Mouse (Mus musculus) liver, embryonic 11.5 days (tissue): ENCODE data around the gene Tapt1. TPM values are rescaled to one million over a fixed set of nuclear protein-coding genes. Genes with fewer than 3 reads are reported as not detected.
"Not testable (repeated sequence)": the region's sequence is repeated elsewhere in the genome, so short reads cannot be mapped to it uniquely, and the experiment has no call there.

Experiments used
- ATAC-seq: fragments of 200-750 bp; cut with Nextera tagmentation; replicated peaks from 2 replicates; pipeline ENCODE4 v1.8.0; 2017; ENCODE audit warnings: moderate number of reproducible peaks, mild to moderate bottlenecking, moderate TSS enrichment, moderate library complexity; ENCODE audit not compliant: low FRiP score
- DNase-seq: peaks from one replicate; pipeline ENCODE4 v3.0.0-alpha.2; 2017; ENCODE audit warnings: low spot score
- H3K27ac ChIP-seq: fragments of 300-500 bp; sonication (generic); 2 replicates; pipeline ENCODE4 v1.5.1; 2014; ENCODE audit warnings: mild to moderate bottlenecking, low read depth, low read length, control low read depth
- H3K27me3 ChIP-seq: fragments of 300-500 bp; sonication (generic); replicated peaks from 2 replicates; pipeline ENCODE4 v1.6.1; 2014; ENCODE audit warnings: low read length, mixed read lengths; ENCODE audit not compliant: control insufficient read depth, insufficient read depth
- H3K36me3 ChIP-seq: fragments of 300-500 bp; sonication (generic); 2 replicates; pipeline ENCODE4 v1.6.1; 2014; ENCODE audit warnings: mild to moderate bottlenecking, low read length, moderate library complexity, mixed read lengths; ENCODE audit not compliant: control insufficient read depth, insufficient read depth
- H3K4me1 ChIP-seq: fragments of 300-500 bp; sonication (generic); replicated peaks from 2 replicates; pipeline ENCODE4 v1.6.1; 2014; ENCODE audit warnings: low read length, mixed read lengths; ENCODE audit not compliant: control insufficient read depth, insufficient read depth
- H3K4me2 ChIP-seq: fragments of 300-500 bp; sonication (generic); 2 replicates; pipeline ENCODE4 v1.6.1; 2014; ENCODE audit warnings: mild to moderate bottlenecking, control low read depth, moderate library complexity
- H3K4me3 ChIP-seq: fragments of 300-500 bp; sonication (generic); 2 replicates; pipeline ENCODE4 v1.5.1; 2014; ENCODE audit warnings: low read depth, low read length, control low read depth
- H3K9ac ChIP-seq: fragments of 300-500 bp; sonication (generic); 2 replicates; pipeline ENCODE4 v1.6.1; 2014; ENCODE audit warnings: low read depth, low read length, control low read depth
- H3K9me3 ChIP-seq: fragments of 300-500 bp; sonication (generic); 2 replicates; pipeline ENCODE4 v1.6.1; 2016; ENCODE audit warnings: low read length, inconsistent platforms, mixed read lengths; ENCODE audit not compliant: control insufficient read depth
- WGBS: fragments of 180-500 bp; shearing (Covaris S2); extraction: QIAGEN DNeasy Blood & Tissue Kit; methylation state at CpG from one replicate; pipeline ENCODE4 v1.1.7; 2014; 5-methylcytosine and 5-hydroxymethylcytosine counted together
- polyA plus RNA-seq: library from polyadenylated mRNA; unstranded; fragments of >200 nt; fragmentation: Nextera tagmentation; extraction: Ambion mirVana; gene quantifications from 2 replicates; pipeline ENCODE4 v1.2.1, GENCODE M21; 2014

Gene Tapt1
- polyA plus RNA-seq, 1 experiment from 2014 or later: 49.7 TPM

- Histone ChIP-seq H3K4me2 (no peak overlapping the region), H3K27ac (no peak overlapping the region), H3K4me1 (peaks cover 3% of the 10 kb centered on the region; the same call in 1 of the 2 replicates), H3K9me3 (peaks cover 8% of the 10 kb centered on the region), H3K36me3 (no peaks in the 10 kb centered on the region), H3K27me3 (no peaks in the 10 kb centered on the region), H3K9ac (no peak overlapping the region), H3K4me3 (no peak overlapping the region)
- DNase-seq (no peak), ATAC-seq (no peak)
- WGBS: 58% methylated on average over 1 of the region's 1 CpGs
These were observed 73.4 kb downstream of the Tapt1 start for GRCm38 (mm10) chr5:44153050-44153449.

- H3K4me3 ChIP-seq: no peak overlapping the region
- peak; percentile 66 for ATAC-seq
- H3K27me3 ChIP-seq: no peaks in the 10 kb centered on the region
- H3K36me3 ChIP-seq: no peaks in the 10 kb centered on the region
- WGBS: 77% methylated on average over 4 of the region's 4 CpGs
- DNase-seq: no peak
- H3K4me1 ChIP-seq: peaks cover 3% of the 10 kb centered on the region; the same call in 1 of the 2 replicates
- H3K27ac ChIP-seq: no peak overlapping the region
- no peak overlapping the region for H3K4me2 ChIP-seq
- H3K9me3 ChIP-seq: peaks cover 8% of the 10 kb centered on the region
- H3K9ac ChIP-seq: no peak overlapping the region
These were observed 74.9 kb downstream of the Tapt1 start for GRCm38 (mm10) chr5:44151327-44152051.

DNA sequence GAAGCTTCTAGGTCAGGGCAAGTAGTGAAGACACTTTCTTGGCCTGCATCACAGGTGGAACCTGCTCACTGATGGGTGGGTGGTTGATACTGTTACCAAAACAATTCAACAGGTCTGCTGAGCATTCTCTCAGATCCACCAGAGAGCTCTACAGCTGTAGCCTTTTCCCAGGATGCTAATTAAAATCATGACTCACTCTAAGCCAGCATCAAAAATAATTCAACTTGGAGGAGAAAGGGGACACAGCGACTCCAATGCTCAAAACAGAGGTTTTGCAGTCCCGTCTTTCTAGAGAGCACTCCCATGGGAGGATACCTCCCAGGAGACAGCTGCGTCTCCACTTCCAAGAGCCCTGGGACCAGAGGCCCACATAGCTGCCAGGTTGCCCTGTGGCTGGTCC, 78.7 kb downstream of the Tapt1 start:
- 78% methylated on average over 3 of the region's 3 CpGs for WGBS
- no peak for ATAC-seq
- no peak overlapping the region for H3K4me2 ChIP-seq
- H3K27ac ChIP-seq: no peak overlapping the region
- H3K9me3 ChIP-seq: peaks cover 8% of the 10 kb centered on the region
- H3K36me3 ChIP-seq: no peaks in the 10 kb centered on the region
- no peak overlapping the region for H3K9ac ChIP-seq
- no peaks in the 10 kb centered on the region; the same call in 1 of the 2 replicates for H3K27me3 ChIP-seq
- peaks cover 3% of the 10 kb centered on the region; the same call in 1 of the 2 replicates for H3K4me1 ChIP-seq
- no peak for DNase-seq
- H3K4me3 ChIP-seq: no peak overlapping the region

DNA sequence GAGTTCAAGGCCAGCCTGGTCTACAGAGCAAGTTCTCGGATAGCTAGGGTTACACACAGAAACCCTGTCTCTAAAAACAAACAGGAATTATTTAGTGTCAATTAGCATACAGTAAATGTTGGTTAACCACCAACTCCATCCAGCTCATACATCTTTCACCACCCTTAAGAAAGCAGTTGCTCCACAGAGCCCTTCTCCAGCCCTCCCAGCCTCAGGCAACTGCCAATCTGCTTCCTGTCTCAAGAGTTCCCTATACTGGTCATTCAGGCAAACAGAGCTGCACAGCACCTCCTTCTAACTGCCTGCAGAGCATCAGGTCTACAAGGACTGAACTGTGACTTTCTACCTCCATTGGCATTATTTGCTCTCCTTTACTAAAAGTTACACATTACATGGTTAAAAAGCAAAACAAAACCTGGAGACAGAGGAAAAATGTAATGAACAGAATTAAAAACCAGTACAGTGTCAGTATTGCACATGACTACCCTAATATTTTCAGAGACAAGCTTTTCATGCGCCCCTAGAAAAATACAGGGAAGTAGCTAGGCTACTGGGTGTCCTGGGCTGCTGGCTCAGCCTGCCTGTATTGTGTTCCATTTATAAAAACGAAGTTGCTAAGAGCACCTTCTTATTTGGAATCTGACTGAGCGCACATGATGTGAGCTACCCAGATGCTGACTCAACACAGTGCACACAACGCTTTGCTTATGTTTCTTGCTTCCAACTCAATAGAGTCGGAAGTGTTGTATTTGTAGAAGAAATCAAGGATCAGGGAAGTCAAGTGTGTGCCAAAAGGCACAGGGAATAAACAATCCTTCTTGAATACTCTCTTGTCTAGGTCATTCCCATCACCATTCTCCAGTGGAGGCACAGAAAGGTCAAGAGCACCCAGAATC, 79.7 kb downstream of the Tapt1 start:
- 76% methylated on average over 6 of the region's 6 CpGs for WGBS
- Histone ChIP-seq H3K9me3 (peaks cover 8% of the 10 kb centered on the region), H3K27ac (no peak overlapping the region), H3K36me3 (no peaks in the 10 kb centered on the region), H3K4me2 (no peak overlapping the region), H3K9ac (no peak overlapping the region), H3K4me3 (no peak overlapping the region), H3K4me1 (peaks cover under 1% of the 10 kb centered on the region; the same call in 1 of the 2 replicates), H3K27me3 (no peaks in the 10 kb centered on the region; the same call in 1 of the 2 replicates)
- ATAC-seq: no peak
- DNase-seq: no peak

DNA sequence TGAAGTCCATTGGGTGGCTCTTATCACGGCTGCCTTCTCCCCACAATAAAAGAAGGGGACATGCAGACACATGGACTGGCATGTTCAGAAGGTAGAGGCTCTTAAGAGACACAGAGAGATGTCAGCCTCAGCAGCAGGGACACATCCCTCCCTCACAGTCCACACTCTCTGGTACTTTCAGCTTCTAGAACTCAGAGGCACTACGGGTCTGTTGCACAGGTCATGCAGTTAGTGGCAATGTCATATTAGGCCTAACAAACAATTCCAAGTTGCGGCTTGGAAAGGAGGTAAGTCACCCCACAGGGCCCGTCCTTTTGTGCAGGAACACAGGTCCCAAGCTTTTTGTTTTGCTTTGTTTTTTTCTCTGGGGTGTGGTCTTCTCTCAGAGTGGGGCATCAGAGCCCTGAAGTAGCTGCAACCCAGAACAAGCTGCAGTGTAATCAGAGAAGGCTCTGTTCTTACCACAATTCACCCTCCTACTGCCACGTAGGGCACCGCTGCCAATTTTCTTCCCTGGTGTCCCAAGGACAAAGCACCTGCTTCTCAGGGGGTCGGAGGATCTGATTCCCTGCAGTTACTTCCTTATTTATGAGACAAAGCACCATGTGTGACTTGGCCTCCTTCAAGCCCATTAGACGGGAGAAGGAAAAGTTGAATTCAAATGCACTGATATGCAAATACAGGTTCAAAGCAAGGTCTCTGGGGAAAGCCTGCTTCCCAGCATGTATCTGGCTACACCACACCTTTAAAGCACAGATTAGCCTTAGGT, 82.8 kb downstream of the Tapt1 start:
- Histone ChIP-seq H3K4me2 (no peak overlapping the region), H3K36me3 (no peaks in the 10 kb centered on the region), H3K4me3 (no peak overlapping the region), H3K9ac (no peak overlapping the region), H3K9me3 (no peaks in the 10 kb centered on the region), H3K27ac (no peak overlapping the region), H3K27me3 (no peaks in the 10 kb centered on the region; the same call in 1 of the 2 replicates), H3K4me1 (no peaks in the 10 kb centered on the region)
- DNase-seq: no peak
- ATAC-seq: no peak
- 53% methylated on average over 8 of the region's 8 CpGs for WGBS

DNA sequence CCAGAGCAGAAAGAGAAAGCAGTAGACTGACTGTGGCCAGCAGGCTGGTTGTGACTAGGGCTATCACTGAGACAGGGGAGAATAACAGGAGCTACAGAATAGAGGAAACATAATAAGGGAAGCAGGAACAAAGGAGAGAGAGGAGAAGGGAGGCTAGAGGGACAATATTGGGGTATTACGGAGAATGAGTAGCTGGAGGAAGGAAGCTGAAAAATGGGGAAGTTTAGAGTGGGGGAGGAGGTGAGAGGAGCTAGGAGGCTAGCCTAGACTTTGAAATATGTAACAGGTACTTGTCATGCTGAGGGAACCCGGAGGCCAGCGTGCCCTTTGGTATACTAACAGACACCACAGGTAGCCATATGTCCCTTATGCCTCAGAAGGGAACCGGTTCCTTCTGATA, 98.9 kb downstream of the Tapt1 start:
- Histone ChIP-seq H3K27me3 (no peaks in the 10 kb centered on the region), H3K4me1 (no peaks in the 10 kb centered on the region), H3K4me3 (no peak overlapping the region), H3K27ac (no peak overlapping the region), H3K4me2 (no peak overlapping the region), H3K36me3 (no peaks in the 10 kb centered on the region), H3K9me3 (no peaks in the 10 kb centered on the region), H3K9ac (no peak overlapping the region)
- WGBS: 63% methylated on average over 4 of the region's 4 CpGs
- no peak for ATAC-seq
- DNase-seq: no peak

DNA sequence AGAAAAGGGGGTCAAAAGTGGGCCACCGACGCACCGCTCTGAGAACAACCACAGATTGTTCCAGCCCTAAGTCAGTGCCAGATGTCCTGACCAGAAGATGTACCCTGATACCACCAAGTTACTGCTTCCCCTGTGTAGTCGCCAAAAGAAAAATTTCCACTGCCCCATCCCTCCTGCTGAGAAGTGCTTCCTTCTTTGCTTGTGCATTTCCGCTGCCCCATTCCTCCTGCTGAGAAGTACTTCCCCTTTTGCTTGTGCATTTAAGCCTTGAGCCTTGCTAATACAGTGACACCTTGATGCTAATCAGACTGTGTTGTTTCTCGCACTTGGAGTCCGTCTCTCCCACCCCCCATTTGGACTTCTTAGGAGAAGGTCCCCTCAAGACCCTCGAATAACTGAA, 99.9 kb downstream of the Tapt1 start:
- not testable (repeated sequence) for H3K36me3 ChIP-seq, H3K4me1 ChIP-seq, DNase-seq, H3K27ac ChIP-seq, H3K9me3 ChIP-seq, H3K27me3 ChIP-seq, ATAC-seq, H3K9ac ChIP-seq, H3K4me3 ChIP-seq, H3K4me2 ChIP-seq
- WGBS: 88% methylated on average over 8 of the region's 8 CpGs
